Mouse (Mus musculus) hindbrain, embryonic 15.5 days (tissue): ENCODE results near the gene Tbc1d22a. TPM values are rescaled to one million over a fixed set of nuclear protein-coding genes. Genes with fewer than 3 reads are reported as not detected.
"Not testable (repeated sequence)": the region's sequence is repeated elsewhere in the genome, so short reads cannot be mapped to it uniquely, and the experiment has no call there.

ENCODE experiments used
- ATAC-seq: fragments of 200-750 bp; cut with Nextera tagmentation; 2 replicates; pipeline ENCODE4 v1.8.0; 2017; ENCODE audit warnings: low read depth, moderate number of reproducible peaks, moderate TSS enrichment; ENCODE audit not compliant: low FRiP score
- H3K27ac ChIP-seq: fragments of 300-500 bp; sonication (generic); replicated peaks from 2 replicates; pipeline ENCODE4 v1.5.1; 2015; ENCODE audit warnings: mild to moderate bottlenecking, inconsistent platforms
- H3K27me3 ChIP-seq: fragments of 300-500 bp; sonication (generic); 2 replicates; pipeline ENCODE4 v1.6.1; 2015; ENCODE audit warnings: control low read depth, inconsistent platforms
- H3K36me3 ChIP-seq: fragments of 300-500 bp; sonication (generic); 2 replicates; pipeline ENCODE4 v1.6.1; 2015; ENCODE audit warnings: control low read depth, inconsistent platforms
- H3K4me1 ChIP-seq: fragments of 300-500 bp; sonication (generic); replicated peaks from 2 replicates; pipeline ENCODE4 v1.6.1; 2015; ENCODE audit warnings: control low read depth, inconsistent platforms
- H3K4me2 ChIP-seq: fragments of 300-500 bp; sonication (generic); 2 replicates; pipeline ENCODE4 v1.6.1; 2015; ENCODE audit warnings: moderate library complexity, mild to moderate bottlenecking, inconsistent platforms
- H3K4me3 ChIP-seq: fragments of 300-500 bp; sonication (generic); 2 replicates; pipeline ENCODE4 v1.5.1; 2015; ENCODE audit warnings: mild to moderate bottlenecking, inconsistent platforms
- H3K9ac ChIP-seq: fragments of 300-500 bp; sonication (generic); 2 replicates; pipeline ENCODE4 v1.6.1; 2015; ENCODE audit warnings: inconsistent platforms
- H3K9me3 ChIP-seq: fragments of 300-500 bp; sonication (generic); 2 replicates; pipeline ENCODE4 v1.6.1; 2016; ENCODE audit warnings: control low read depth, inconsistent platforms
- WGBS: fragments of 180-500 bp; shearing (Covaris S2); methylation state at CpG from one replicate; pipeline ENCODE4 v1.1.7; 2015; 5-methylcytosine and 5-hydroxymethylcytosine counted together
- polyA plus RNA-seq: library from polyadenylated mRNA; unstranded; fragments of >200 nt; fragmentation: Nextera tagmentation; extraction: Ambion mirVana; gene quantifications from 2 replicates; pipeline ENCODE4 v1.2.1, GENCODE M21; 2015

Gene Tbc1d22a
- polyA plus RNA-seq, 1 experiment from 2014 or later: 13.2 TPM

DNA sequence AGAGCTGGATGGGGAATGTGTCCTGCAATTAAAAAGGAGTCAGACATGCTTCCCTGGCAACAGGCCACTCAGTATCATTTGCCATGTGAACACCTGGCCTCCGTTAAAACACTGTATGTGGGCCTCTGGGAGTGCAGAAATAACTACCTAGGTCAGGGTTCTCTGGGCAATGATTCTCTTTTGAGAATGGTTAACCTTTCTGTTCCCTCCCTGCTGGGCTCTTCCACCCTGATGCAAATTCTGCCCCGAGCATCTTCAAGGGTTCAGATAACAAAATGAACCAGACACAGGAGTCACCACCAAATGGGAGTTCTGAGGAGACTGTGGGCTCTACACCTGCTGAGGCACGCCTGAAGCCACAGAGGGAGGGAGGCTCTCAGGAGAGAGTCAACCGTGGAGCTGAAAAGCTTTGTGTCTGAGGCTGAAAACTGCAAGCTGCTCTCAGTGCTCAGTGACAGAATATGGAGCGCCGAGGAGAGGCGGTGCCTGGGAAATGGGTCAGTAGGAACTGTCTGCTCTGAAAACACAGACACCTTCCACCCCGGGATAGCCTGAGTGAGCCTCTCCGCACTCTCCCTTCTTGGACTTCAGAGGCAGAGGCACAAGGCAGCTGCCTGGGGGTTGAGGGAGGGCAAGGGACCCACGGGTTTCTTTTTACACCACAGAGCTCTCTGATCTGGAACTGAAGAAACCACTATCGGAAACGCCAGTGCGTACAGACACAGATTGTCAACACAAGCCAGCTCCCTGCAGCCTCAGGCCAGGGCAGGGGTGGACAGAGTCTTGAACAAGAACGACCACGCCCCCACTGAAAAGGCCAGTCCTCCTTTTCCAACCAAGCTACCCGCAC lies 40.9 kb upstream of the Tbc1d22a start:
- H3K27ac ChIP-seq: no peak overlapping the region

DNA sequence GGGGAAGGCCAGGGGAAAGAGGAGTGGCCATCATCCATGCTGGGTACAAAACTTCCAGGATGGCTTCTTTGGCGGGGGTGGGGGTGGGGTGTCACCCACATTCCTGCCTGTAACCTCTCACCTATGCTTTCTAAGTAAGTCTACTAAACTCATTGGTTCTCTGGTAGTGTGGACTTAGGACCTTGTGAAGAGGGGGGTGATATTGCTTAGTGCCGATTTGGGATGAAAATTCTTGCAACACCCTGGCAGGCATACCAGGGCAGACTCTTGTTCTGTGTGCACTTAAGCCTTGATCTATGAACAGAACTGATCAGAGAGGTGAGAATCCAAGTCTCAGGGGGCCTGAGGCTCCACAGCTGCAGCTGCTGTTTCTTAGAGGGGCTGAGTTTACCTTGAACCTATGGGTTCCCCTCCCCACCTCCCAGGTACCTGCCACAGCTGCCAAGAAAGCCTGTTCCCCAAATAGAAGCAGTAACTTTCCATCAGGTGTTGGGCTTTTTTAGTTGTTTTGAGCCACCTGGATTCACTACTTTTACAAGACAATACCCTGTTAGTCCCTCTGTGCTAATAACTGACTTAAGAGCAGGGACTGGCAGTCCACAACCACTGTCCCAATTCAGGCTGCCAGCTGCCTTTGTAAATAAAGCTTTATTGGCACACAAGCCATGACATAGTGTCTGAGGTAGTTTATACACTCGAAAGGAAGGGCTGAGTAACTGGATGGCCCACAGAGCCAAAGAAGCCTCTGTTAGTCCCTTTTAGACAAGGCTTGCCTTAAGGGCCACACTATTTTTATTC lies 38.8 kb upstream of the Tbc1d22a start:
- 83% methylated on average over 3 of the region's 3 CpGs for WGBS
- Histone ChIP-seq H3K27me3 (no peaks in the 10 kb centered on the region), H3K9ac (no peak overlapping the region), H3K27ac (no peak overlapping the region), H3K4me2 (no peak overlapping the region), H3K36me3 (no peaks in the 10 kb centered on the region), H3K4me3 (no peak overlapping the region), H3K9me3 (no peaks in the 10 kb centered on the region), H3K4me1 (0 out of 2 replicates have a peak, but pooled peaks cover 9% of the 10 kb centered on the region)
- no peak for ATAC-seq

More for the DNA sequence above, 40.9 kb upstream of the Tbc1d22a start:
- ATAC-seq: no peak
- no peaks in the 10 kb centered on the region for H3K27me3 ChIP-seq
- no peaks in the 10 kb centered on the region for H3K36me3 ChIP-seq
- WGBS: 49% methylated on average over 16 of the region's 16 CpGs
- H3K9ac ChIP-seq: no peak overlapping the region
- no peak overlapping the region for H3K4me3 ChIP-seq
- H3K4me1 ChIP-seq: peaks cover 25% of the 10 kb centered on the region
- H3K9me3 ChIP-seq: no peaks in the 10 kb centered on the region
- H3K4me2 ChIP-seq: no peak overlapping the region

DNA sequence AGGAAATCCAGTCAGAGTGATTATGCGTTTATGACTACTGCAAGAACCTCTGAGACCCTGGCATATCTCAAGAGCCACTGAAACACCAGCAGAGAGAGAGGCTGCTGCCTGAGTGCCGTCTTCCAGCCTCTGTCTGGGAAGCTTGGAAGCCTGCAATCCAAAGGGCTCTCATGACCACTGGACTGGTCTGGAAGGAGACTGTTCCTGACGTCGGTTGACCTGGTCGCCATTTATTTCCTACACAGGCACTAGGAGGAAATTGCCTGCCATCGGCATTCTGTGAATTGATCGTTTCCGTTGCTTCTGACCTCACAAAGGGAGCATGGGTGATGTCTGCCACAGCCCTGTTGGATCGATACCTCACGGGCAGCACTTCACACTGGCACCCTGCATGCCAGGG lies 38.1 kb upstream of the Tbc1d22a start:
- 89% methylated on average over 10 of the region's 10 CpGs for WGBS
- Histone ChIP-seq H3K4me2 (no peak overlapping the region), H3K9me3 (no peaks in the 10 kb centered on the region), H3K36me3 (no peaks in the 10 kb centered on the region), H3K27ac (no peak overlapping the region), H3K4me1 (0 out of 2 replicates have a peak, but pooled peaks cover 9% of the 10 kb centered on the region), H3K9ac (no peak overlapping the region), H3K4me3 (no peak overlapping the region), H3K27me3 (no peaks in the 10 kb centered on the region)
- no peak for ATAC-seq

DNA sequence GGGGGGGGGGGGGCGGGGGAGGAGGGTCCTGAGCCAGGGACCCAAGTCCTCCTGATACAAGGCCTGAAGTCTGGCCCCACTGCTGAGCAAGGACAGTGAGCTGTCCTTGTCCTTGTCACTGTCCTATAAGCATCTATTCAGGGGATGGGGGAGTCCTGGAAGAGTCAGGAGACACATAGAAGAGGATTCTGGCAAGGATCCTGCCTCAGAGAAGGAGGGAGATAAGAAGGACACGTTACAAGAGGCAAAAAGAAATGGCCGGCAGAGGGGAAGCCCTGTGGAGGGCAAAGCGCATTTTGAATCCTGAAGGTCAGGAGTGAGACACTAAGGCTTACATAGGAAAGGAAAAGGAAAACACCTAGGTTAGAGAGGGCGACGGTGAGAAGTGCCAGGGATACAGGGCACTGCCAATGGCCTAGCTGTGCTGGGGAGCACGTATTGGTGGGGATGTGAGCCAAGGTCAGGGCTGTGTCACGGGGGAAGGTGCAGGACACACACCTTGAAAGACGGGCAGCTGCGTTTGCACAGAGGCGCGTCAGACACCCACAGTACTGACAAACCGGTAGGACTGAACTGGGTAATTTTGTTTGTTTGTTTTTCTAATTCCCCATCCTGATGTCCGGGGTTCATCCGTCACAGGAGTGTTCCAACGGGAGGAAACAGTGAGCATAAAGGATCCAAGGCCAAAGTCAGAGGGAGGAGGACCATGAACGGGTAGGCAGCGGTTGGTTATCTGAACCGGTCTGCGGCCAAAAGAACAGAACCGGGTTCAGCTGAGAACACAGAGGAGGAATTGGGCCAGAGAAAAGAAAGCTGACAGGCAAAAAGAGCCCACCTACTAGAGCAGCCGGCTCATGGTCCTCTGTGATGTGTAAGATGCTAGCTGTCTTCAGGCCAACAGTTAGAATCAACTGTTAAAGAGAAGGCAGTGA lies 37.2 kb upstream of the Tbc1d22a start:
- 75% methylated on average over 22 of the region's 22 CpGs for WGBS
- no peak overlapping the region for H3K27ac ChIP-seq
- peaks cover 13% of the 10 kb centered on the region for H3K4me1 ChIP-seq
- ATAC-seq: peak; percentile 51
- H3K4me2 ChIP-seq: no peak overlapping the region
- no peak overlapping the region for H3K9ac ChIP-seq
- H3K36me3 ChIP-seq: no peaks in the 10 kb centered on the region
- H3K9me3 ChIP-seq: no peaks in the 10 kb centered on the region
- no peaks in the 10 kb centered on the region for H3K27me3 ChIP-seq
- H3K4me3 ChIP-seq: no peak overlapping the region

DNA sequence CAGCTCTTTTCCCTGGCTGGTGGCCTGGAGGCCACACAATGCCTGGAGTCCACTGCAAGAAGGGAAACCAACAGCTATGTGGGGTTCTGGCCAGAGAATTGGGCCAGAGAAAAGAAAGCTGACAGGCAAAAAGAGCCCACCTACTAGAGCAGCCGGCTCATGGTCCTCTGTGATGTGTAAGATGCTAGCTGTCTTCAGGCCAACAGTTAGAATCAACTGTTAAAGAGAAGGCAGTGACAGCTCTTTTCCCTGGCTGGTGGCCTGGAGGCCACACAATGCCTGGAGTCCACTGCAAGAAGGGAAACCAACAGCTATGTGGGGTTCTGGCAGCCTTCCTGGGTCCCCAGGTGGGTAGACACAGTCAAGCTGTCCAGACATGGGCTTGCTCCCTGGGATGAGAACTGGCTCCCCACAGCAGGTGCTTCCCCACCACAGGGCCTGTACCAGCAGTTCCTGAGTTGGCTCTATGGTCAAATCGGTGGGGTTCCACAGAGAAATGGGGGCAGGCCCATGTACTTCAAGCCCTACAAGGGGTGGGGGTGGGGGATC lies 36.5 kb upstream of the Tbc1d22a start:
- H3K27me3 ChIP-seq, H3K9ac ChIP-seq, H3K36me3 ChIP-seq, H3K4me2 ChIP-seq, H3K9me3 ChIP-seq, H3K4me3 ChIP-seq: not testable (repeated sequence)
- ATAC-seq: peak; percentile 37
- H3K4me1 ChIP-seq: peaks cover 20% of the 10 kb centered on the region
- WGBS: 79% methylated on average over 2 of the region's 2 CpGs
- peak overlapping the region; percentile 44; the same call in 1 of the 2 replicates for H3K27ac ChIP-seq

DNA sequence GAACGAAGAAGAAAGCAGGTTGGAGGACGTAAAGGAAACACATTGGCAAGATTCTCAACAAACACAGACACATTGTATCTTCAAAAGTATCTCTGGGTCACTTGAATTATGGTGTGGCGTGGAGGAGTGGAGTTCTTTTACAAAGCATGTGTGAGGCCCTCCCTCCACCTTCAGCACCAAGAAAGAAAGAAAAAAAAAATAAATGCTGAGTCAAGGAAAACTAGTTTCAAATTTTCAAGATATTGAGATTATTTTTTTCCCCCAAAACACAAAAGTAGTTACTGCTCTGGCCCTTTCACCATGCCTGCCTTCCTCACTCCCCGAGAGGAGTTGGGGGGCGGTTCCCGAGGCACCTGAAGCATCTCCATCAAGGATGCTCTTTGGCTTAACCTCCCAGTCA lies 35.7 kb upstream of the Tbc1d22a start:
- Histone ChIP-seq H3K9ac (no peak overlapping the region), H3K27me3 (no peaks in the 10 kb centered on the region)
- WGBS: 89% methylated on average over 6 of the region's 6 CpGs

DNA sequence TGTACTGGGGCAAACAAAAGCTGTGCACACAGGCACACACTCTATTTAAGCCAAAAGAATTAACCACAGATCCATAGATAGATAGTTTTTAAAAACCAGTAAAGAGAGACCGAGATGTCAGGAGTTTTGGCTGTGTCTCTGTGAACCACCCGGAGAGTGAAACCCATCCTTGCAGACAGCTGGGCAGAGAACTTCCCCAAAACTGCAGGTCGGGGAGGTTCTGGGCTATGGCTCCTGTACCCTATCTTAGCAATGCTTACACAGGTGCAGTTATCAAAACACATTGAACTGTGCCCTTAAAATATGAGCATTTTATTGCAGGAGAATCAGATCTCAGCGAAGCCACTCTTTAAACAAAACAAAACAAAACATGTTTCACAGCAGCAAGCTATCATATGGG lies 33.8 kb upstream of the Tbc1d22a start:
- H3K27me3 ChIP-seq: no peaks in the 10 kb centered on the region
- WGBS: 86% methylated on average over 4 of the region's 4 CpGs
- ATAC-seq: no peak

More for the DNA sequence above, 35.7 kb upstream of the Tbc1d22a start:
- Histone ChIP-seq H3K4me3 (no peak overlapping the region), H3K36me3 (no peaks in the 10 kb centered on the region), H3K4me1 (peaks cover 23% of the 10 kb centered on the region), H3K9me3 (no peaks in the 10 kb centered on the region), H3K4me2 (no peak overlapping the region), H3K27ac (no peak overlapping the region)
- ATAC-seq: no peak

DNA sequence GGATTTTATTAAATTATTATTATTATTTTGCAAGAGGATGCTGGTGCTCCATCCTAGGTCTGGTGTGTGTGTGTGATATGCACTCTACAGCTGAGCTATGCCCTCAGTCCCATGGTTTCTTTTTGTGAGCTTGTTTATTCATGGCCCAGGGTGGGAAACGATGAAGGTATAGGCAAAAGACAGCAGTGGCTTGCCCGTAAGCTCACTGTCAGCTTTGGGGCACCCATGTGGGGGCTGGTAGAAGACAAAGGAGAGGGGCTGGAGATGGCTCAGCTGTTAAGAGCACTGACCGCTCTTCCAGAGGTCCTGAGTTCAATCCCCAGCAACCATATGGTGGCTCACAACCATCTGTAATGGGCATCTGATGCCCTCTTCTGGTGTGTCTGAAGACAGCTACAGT lies 32.9 kb upstream of the Tbc1d22a start:
- ATAC-seq, H3K4me3 ChIP-seq, H3K27me3 ChIP-seq, H3K36me3 ChIP-seq, H3K4me2 ChIP-seq, H3K9me3 ChIP-seq, H3K27ac ChIP-seq, H3K9ac ChIP-seq: not testable (repeated sequence)
- WGBS: 88% methylated on average over 3 of the region's 3 CpGs
- peaks cover 37% of the 10 kb centered on the region for H3K4me1 ChIP-seq

More for the DNA sequence above, 33.8 kb upstream of the Tbc1d22a start:
- no peak overlapping the region for H3K4me3 ChIP-seq
- no peak overlapping the region for H3K27ac ChIP-seq
- H3K4me2 ChIP-seq: no peak overlapping the region
- no peaks in the 10 kb centered on the region for H3K9me3 ChIP-seq
- H3K9ac ChIP-seq: no peak overlapping the region
- H3K4me1 ChIP-seq: peaks cover 32% of the 10 kb centered on the region
- H3K36me3 ChIP-seq: no peaks in the 10 kb centered on the region

DNA sequence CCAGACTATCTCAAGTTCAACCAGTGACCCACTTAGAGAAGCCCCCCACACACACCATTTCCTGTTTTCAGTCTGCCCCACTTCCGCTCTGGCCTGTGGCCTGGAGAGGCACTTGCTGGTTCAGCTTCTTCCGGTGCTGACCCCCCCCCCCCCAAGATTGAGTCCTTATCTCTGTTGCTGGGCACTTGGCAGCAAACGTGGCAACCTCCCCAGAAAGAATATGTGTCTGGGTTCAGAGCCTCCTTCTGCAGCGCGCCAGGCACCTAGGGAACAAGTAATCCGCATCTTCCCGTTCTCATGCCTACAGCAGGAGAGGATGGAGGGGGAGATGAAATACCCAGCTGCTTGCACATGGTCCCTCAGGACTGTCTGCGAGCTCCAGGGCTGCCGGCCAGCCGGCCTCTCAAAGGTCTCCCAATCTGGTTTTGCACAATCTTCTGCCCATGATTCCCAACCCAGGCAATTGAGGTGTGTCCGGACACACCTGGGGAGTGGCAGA lies 32.3 kb upstream of the Tbc1d22a start:
- Histone ChIP-seq H3K9me3 (no peaks in the 10 kb centered on the region), H3K27me3 (no peaks in the 10 kb centered on the region), H3K4me3 (no peak overlapping the region), H3K36me3 (no peaks in the 10 kb centered on the region), H3K4me1 (peaks cover 43% of the 10 kb centered on the region), H3K4me2 (peak overlapping the region; percentile 19), H3K27ac (no peak overlapping the region; the same call in 1 of the 2 replicates), H3K9ac (no peak overlapping the region)
- 36% methylated on average over 11 of the region's 11 CpGs for WGBS
- ATAC-seq: no peak

DNA sequence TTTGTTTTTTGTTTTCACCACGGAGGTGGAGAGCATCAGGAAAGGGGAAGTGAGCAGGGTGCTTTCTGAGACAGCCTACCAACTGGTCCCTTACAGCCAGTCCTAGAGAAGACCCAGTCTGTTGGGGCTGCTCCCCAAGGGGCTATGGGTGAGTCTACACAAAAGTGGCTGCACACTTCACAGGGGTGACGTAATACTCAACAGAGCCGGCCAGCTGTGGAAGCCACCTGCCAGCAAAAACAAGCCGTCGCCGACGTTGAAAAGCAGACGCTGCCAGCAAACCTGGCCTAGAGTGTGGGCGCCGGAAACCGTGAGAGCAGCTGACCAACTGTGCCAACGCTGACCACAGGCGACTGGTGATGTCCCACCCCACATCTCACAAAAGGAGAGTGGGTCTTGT lies 31.6 kb upstream of the Tbc1d22a start:
- Histone ChIP-seq H3K27ac (0 out of 2 replicates have a peak overlapping the region, but pooled peaks have one; percentile 4), H3K9ac (no peak overlapping the region), H3K4me1 (peaks cover 43% of the 10 kb centered on the region), H3K4me2 (no peak overlapping the region), H3K36me3 (no peaks in the 10 kb centered on the region), H3K4me3 (no peak overlapping the region), H3K9me3 (no peaks in the 10 kb centered on the region), H3K27me3 (no peaks in the 10 kb centered on the region)
- 51% methylated on average over 13 of the region's 13 CpGs for WGBS
- ATAC-seq: no peak

DNA sequence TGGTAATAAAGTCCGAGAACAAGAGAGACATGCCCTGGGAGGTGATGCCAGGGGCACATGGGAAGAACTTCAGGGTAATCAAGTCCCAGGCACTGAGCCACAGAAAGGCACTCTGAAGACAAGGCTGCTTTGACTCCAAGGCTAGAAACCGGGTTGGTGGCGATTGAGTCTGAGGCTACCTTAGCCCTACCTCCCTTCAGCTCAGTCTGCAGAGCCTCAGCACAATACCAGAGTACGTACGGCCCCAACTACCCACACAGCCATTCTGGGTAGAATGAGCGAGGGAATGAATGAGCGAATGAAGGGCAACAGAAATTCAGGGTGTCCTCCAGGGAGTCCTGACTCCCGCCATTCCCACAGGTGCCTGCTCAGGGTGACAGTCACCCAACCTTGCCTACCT lies 30.8 kb upstream of the Tbc1d22a start:
- no peak for ATAC-seq
- Histone ChIP-seq H3K36me3 (no peaks in the 10 kb centered on the region), H3K4me3 (no peak overlapping the region), H3K9me3 (no peaks in the 10 kb centered on the region), H3K9ac (no peak overlapping the region), H3K4me2 (peak overlapping the region; percentile 90), H3K27me3 (no peaks in the 10 kb centered on the region), H3K4me1 (peaks cover 49% of the 10 kb centered on the region), H3K27ac (no peak overlapping the region)
- WGBS: 90% methylated on average over 8 of the region's 8 CpGs
